Mouse (Mus musculus): ENCODE results near the gene Ftsj3.

Gene Ftsj3

DNA sequence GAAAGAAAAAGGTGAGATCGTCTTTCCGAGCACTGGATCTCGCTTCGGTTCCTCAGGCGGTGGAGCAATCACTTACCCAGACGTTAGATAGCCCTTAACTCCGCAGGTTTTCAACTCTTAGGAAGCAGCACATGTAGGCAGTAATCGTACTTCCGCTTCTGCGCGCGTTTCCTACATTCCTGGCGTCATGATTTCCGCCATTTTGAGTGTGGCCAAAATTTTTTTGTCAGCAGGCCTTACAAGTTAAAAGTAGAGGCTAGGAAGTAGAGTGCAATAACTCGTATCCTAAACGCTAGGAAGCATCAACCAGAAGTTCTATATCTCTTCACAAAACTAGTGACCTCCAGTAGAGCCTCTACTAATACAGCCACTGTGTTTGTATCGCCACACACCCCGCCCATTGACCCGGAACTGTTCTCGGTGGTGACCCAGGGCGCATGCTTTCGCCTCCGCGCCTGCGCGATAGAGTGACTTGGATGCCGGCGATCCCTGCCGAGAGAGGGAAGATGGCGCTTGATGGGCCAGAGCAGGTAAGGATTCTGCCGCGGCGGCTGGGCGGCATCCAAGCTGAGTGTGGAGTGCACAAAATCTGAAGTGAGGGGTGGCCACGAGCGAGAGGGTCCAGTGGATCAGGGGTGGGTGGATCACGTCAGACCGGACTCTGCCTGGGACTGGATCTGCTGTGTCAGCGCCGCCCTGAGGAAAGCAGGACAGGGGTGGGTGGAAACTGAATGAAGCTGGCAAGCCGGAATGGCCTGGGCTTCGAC lies at the start of gene Ftsj3, which contains the start of gene Psmc5:
TSS of gene Ftsj3 (minus strand) at position 395 of the 767 bp plus-strand sequence.
TSS of gene Psmc5 (plus strand) at position 470 of the 767 bp plus-strand sequence.
- DNase-seq, result peak; percentile 99

DNA sequence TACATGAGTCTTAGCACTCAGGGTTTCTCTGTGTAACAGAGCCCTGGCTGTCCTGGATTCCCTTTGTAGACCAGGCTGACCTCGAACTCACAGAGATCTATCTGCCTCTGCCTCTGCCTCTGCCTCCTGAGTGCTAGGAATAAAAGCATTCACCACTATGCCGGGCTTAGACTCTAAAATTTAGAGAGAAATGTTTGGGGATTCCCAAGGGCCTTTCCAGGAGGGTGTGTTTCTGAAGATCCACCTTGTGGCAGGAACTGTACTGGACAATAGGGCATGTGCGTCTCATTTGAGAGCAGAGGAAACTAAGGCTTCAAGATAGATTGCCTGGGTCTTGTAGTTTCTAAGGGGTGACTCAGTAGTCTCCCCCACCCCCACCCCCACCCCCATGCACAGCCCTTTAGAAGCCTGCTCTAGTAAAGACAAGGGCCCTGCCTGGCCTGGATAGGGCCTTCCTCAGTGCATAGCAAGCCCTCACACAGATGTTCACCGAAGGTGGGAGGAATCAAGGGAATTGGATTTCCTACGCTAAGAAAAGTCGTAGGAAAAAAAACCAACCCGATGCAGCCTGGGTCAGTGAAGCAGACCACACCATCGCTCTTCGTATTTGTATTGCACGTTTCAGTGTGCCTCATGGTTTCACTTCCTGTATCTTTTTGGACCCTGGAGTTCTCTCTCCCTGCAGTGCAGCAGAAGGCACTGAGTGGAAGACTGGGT lies 49.6 kb upstream of the Ftsj3 start:
- no peak for DNase-seq

DNA sequence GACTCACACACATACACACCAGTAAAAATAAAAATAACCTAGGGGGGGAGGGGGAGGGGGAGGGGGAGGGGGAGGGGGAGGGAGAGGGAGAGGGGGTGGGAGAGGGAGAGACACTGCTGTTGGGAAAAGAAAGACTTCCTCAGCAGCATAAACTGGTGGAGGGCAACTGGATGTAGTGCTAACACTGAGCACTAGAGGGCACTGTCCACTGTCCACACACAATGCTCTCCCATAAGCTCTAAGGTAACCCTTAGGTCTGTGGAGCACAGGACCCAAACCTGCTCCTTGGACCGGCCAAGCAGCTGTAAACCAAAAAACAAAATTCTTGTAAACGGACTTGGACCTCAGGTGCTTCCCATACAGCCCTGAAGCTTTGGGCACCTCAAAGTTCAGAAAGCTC lies 46.8 kb upstream of the Ftsj3 start:
- peak; percentile 74 for DNase-seq

DNA sequence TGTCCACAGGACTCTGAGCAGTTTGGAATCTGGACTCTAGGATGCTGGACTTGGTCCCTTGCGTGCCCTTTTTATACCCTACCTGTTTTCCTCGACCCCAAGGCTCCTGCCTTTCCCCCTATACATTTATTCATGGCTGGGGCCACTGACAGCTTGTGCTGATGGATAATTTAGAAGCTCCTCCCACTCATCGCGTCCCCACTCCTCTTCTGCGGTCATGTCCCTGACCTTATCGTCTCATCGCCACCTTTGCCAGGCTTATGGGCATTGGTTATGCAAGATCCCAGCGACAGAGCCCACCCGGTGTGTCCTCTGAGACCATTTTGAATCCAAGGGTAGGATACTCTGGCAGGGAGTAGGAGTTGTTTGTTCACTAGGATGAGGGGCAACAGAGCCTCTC lies 45.9 kb upstream of the Ftsj3 start, which contains the start of gene Gh:
TSS of gene Gh (minus strand) at position 101 of the 400 bp plus-strand sequence.
- DNase-seq, result no peak

DNA sequence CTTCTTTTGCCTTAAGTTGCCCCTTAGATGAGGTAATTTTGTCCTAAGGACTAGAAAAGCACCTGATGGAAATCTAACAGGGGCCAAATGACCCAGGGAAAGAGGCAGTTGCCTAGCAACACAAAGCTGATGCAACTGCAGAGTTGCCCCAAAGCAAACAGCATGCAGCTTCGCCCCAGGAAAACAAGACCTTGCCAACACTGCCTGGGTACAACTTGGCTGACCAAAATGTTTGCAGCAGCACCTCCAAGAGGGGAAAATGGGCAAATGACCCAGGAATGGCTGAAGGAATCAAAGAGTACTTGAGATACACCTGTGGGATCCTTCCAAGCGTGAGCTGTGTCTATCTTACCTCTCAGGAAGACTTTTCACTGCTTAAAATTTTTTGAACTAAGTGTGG lies 36.0 kb upstream of the Ftsj3 start:
- DNase-seq, result peak; percentile 62

DNA sequence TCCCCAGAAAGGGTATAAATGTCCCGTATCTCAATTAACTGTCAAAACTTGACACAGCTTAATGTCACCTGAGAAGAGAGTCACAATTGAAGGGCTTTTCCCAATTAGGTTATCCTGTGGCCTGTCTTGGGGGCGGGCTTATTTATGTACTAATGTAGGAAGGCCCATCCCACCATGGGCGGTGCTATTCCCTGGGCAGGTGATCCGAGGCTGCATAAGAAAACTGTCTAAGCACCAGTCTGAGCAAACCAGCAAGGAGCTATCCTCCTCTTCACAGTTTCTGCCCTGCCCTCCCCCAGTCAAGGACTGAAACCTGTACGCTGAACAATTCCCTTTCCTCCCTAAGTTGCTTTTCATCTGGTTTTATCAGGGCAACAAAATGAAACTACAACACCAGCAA lies 34.5 kb upstream of the Ftsj3 start:
- DNase-seq, result no peak

DNA sequence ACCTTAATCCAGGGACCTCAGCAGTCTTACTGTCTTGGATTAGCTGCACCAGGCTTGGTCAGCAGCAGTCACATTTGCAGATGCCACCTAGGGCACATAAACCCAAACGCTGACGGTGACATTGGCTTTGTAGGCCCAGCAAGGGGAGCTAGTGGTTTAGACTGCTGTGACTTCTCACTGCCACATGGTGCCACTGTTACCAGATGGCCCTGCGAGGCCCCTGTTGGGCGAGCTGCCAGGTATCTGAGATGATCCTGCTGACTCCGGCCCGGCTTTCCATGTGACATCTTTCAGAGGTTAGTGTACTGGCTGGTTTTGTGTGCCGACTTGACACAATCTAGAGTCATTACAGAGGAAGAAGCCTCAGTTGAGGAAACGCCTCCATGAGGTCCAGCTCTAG lies 33.5 kb upstream of the Ftsj3 start:
- peak; percentile 83 for DNase-seq

DNA sequence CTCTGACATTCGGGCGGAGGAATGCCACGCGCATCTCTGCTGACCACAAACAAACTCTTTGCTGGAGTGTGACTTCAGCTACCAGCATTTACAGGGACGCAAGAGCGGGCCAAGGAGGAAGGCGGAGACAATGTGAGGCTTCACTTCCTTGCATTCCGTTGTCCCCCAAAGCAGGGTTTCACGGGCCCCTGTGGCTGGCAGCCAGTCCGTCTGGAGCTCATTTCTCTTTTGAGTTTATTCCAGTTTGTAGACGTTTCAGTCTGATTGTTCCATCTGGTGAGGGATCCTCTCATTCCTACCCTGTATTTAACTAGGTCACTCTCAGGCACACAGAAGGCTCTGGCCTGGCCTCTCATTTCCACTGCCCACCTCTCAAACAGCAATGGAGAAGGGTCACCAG lies 31.1 kb upstream of the Ftsj3 start:
- DNase-seq, result peak; percentile 37

DNA sequence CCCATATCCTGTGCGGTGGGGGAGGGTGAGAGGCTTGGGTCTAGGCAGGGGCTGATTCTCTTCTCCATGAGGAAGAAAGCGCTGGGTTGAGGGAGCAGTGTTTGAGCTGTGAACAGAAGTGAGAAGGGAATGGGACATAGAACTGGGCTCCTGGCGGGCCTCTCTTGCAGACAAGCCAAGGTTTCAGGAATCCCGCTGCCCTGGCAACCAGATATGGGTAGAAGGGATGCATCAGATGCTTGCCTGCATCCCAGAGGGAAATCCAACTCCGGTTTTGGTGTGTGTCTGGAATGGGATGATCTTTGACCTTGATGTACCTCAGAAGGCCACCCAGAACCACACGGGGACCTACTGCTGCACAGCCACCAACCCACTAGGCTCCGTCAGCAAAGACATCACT lies 30.3 kb upstream of the Ftsj3 start:
- DNase-seq, result no peak

DNA sequence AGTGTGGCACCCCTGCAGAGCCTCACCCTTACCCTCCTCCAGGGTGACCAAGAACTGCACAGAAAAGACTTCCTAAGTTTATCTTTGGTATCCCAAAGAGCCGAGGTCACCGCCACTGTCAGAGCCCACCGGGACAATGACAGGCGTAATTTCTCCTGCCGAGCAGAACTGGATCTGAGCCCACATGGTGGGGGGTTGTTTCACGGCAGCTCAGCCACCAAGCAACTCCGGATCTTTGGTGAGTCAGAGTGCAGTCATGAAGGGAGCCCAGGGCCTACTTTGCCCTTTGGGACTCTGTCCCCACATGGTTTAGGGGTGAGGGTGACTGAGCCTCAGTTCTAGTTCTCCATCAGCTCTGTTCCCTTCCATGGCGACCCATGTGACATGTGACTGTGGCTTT lies 28.2 kb upstream of the Ftsj3 start:
- no peak for DNase-seq

DNA sequence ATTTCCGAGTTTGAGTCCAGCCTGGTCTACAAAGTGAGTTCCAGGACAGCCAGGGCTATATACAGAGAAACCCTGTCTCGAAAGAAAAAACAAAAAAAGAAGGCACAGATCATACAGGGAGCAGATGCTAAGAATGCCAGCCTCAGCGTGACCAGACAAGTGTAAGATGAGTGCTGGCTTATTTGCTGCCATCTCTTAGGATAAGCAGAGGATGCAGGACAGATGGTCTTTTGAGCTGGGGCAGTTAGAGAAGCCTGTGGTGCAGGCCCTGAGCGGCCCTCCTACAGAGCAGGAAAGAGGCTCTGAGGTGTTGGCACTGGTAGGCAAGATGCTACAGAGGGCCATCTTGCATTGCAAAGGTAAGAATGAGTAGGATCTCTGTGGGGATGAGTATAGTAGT lies 27.5 kb upstream of the Ftsj3 start:
- no peak for DNase-seq

DNA sequence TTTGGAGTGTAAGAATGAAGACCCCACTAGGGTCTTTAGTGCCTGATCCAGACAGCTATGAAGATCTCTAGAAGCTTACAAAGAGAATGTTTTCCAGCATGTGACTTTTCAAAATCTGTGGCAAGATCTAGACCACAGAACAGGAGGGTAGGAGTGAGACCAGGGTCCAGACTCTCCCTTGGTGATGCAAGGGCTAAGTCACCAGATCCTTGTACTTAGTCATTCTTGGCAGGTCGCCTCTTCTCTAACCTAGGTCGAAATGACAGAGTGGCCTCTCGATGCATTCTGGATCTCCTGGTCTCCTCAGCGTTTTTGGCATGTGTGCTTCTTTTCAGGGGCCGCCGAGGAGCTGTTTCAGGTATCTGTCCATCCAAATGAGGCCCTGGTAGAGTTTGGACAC lies 26.6 kb upstream of the Ftsj3 start:
- DNase-seq, result no peak

DNA sequence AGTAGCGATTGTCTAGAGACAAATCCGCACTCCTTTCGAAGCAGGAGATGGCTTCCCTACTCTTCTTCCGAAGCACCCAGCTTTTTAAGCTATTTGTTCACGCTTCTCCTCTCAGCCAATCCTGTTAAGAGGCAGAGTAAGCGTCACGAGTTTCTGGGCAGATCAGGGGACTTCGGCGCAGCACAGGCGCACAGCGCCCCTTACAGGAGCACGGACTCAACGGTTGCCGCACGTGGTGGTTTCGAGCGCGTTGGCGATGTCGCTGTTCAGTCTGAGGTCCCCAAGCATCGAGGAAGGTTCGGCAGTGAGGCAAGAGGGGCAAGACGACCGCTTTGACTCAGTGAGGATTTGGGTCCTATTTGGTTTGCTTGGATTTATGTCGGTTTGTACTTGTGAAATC lies 20.6 kb upstream of the Ftsj3 start, which contains the start of gene Tcam1:
TSS of gene Tcam1 (plus strand) at position 219 of the 400 bp plus-strand sequence.
- DNase-seq, result peak; percentile 95

DNA sequence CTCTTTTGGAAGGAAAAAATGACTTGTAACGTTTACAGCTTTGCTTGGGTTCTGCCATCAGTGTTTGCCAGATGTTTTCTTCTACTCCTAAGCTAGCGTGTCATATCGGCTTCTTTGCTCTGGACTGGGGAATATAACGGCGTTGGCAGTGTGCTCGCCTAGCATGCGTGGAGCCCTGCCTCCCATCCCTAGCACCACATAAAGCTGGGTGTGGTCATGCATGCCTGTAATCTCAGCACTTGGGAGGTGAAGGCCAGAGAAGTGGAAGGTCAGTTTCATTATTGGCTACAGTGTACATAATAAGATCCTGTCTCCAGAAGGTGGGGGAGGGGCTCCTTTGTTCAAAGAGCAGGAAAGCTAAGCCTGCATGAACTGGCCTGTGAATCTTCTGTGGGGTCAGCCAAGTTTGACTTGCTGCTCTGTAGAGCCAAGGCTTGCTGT lies 19.1 kb upstream of the Ftsj3 start:
- DNase-seq, result peak; percentile 90

DNA sequence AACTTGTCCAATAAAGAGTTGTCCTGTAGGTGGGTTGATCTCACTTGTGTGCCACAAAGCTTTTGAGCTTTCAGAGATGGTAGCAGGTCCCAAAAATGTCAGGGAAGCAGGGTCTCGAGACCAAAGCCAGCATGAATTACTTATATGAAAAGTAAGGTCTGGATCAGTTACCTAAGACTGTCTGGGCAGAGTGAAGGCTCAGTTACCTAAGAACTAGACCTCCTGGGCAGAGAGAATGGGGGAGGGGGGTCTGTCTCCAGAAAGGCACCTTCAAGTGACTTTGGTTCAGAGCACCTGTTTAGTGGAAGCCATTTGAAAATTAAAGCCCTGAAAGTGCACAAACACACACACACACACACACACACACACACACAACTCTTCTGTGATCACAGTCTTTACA lies 18.5 kb upstream of the Ftsj3 start:
- no peak for DNase-seq

DNA sequence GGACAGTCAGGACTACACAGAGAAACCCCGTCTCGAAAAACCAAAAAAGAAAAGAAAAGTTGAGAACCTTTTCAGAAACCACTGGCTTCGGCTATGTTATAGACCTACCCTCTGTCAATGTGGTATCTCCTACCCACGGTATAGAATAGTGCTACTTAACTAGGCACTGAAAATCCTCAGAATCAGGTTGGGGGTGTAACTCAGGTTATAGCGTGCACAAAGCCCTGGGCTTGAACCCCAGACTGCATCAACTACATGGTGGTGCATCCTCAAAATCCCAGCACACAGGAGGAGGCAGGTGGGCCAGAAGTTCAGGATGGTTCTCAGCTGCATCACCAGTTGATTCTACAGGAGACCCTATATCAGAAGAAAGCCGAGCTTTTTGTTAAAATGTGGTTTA lies 17.9 kb upstream of the Ftsj3 start:
- no peak for DNase-seq

DNA sequence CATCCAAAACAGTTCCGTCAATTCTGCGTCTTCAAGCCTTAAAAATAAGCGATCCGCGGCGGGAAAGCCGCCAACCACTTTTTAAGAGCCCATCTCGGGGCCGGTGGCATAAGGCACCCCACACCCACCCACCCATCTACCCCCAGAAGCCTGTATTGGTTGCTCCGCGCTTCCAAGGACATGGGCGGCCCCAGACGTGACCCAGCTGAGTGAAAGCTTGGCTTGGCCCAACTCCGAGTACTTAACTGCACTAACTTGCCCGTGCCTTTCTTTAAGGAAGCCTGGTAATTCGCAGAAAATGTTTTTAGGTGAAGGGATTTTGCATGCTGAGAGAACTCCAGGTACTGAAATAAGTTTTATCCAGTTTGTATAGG lies 17.4 kb upstream of the Ftsj3 start:
- no peak for DNase-seq

DNA sequence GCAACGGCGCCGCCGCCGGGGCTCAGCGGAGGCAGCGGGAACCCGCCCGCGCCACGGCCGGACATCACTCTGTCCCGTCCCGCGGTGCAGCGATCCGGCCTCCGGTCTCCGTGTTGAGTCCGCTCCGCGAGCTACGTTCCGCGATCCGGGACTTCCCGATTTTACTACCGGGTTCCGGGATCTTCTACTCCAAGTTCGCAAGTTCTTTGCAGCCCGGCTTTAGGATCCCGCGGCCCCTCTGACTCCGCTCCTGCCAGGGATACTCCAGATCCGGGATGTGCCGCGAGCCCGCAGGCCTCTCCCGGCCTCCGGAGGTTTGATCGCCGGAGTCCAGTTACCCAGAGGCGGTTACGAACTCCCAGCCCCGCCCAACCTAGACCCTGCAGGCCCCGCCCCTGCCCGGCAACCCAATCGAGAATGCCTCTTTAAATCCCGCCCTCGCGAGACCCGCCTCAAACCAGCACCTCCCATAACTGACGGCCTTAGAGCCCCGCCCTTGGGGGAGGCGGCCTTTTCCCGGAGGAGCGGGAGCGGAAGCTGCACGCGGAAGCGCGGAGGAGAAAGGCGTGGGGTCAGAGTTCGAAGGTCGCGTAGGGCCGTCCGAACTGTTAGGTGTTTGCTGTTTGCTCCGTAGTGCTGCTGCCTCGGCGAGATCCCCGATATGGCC lies 16.9 kb upstream of the Ftsj3 start, which contains the start of gene Smarcd2:
TSS of gene Smarcd2 (minus strand) at position 329 of the 667 bp plus-strand sequence.
- DNase-seq, result peak; percentile 100

DNA sequence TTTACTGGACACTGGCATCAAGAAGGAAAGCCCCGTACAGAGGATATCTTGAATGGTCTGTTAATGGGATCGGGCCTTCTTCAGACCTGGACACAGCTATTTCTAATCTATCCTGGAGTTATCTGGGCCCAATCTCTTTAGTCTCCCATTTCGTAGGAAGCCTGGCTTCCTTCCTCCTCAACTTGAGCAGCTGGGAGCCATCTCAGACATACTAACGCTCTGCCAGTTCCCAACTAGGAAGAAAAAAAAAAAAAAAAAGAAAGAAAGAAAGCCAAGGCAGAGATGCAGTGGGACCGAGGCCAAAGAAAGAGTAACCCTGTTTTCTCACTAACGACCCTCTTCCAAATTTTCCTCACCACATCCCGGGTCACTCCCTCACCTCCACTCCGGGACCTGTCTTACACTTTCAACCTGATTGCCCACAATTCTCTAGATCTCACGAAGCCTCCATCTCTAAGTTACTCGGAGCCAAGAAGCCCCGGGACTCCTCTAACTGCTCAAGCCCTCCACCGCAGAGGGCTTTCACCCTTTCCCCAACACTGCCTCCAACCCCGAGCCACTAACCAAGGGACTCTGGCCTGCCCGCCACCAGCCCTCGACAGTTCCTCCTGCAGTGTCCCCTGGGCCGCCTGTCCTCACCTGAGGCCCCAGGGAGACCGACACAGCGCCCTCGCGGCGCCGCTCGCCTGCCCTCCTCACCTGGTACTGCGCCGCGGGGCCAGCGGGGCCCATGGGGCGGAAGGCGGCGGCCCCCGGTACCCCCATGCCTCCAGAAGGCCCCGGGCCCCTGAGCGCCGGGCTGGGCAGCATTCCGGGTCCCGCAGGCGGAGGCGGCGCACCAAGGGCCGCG lies 16.1 kb upstream of the Ftsj3 start:
- peak; percentile 56 for DNase-seq

DNA sequence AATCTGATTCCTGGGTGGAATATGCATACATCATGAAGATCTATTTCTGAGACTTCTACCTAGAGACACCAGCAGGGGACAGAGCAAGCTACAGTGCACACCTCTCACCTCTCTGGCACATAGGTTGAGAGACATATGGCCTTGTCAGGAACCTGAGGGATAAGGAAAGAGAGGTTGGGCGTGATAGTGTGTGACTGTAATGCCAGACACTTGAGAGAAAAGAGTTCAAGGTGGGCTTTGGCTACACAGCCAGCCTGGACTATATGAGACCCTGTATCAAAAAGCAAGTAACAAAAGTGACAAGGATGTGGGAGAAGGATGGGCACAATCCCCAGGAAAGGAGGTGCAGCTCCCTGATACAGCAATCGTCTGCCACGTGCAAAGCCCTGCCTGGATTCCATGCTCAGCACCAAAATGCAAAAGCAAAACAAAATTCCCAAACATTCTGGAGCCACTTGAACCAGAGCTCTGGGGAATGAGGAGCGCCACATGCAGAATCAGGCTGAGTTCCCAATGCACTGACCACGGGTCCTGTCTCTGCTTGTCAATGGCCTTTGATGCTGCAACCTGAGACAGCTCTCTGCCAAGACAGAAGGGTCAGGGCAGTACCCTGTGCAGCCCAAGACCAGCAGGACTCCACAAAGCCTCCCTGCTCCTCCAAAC lies 15.4 kb upstream of the Ftsj3 start:
- no peak for DNase-seq

DNA sequence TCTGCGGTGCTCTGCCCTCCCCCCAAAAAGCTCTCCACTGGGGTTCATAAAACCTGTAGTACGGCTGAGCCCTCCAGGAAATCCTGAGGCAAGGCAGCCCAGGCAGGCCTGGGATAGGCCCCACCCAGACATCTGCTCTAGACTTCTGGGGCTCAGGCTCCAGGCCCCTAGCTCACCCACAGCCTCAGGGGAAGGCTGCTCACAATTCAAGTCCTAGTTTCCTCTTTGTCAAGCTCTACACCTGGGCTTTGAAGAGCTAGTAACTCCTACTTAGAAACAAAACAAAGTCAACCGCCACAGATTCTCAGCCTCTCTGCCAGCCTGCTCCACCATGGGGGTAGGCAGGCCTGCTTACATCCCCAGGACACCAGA lies 13.2 kb upstream of the Ftsj3 start:
- DNase-seq, result peak; percentile 55
